Comparison of ENCODE assay signal across 8 mouse cellular contexts in the genomic region with DNA sequence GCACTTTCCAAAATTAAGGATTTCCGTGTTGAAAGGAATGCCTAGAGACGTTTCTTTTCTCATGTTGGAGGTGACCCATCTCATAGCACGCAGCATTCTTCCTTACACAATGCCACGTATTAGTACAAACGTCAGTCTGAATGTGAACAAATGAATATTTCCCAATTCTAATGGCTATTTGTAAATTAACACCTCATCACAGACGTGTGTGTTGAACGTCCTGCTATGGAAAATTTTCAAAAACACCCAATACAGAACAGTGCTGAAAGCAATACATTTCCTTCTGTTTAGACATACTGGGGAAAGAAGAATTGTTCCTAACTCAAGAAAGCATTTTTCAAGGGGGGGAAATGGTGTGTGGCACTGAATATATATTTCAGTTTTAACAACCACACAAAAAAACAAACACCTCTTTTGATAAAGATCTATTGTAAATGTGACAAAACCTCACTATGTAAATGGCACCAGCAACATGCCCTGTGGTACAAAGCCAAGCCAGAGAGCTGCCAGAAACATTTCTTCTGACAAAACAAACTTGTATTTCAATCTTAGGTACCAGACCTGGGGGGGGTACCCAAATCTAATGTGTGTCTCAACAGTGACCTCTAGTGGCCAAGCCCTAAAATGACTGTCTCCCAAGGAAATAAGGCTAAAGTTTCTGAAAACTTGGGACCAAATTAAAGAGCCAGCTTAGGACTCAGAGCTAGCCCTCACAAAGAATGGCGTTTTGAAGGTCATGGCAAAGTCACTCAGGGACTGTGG. TPM values are rescaled to one million over a fixed set of nuclear protein-coding genes. Genes with fewer than 3 reads are reported as not detected.
A peak's percentile ranks its signal among the peaks of the same experiment; 100 is the strongest.
DNase-seq lines count a peak whose midpoint lies in the region; ATAC-seq and TF ChIP-seq lines count a peak whose summit lies in the region.

No protein-coding gene starts in this region.

- no peak overlapping the region for H3K4me3 ChIP-seq in spleen, adult 2 months (ENCODE audit: extremely low read depth, insufficient read depth, insufficient read length)
- H3K4me3 ChIP-seq in embryonic facial prominence, embryonic 11.5 days (ENCODE audit: low read depth, low read length): no peak overlapping the region
- H3K4me3 ChIP-seq in hindbrain, embryonic 16.5 days (ENCODE audit: low read length): no peak overlapping the region
- H3K4me3 ChIP-seq in midbrain, postnatal 0 days (ENCODE audit: low read depth, low read length): no peak overlapping the region

- WGBS in spleen, adult 2 months: 84% methylated on average over 8 of the region's 8 CpGs
- 74% methylated on average over 8 of the region's 8 CpGs for WGBS in embryonic facial prominence, embryonic 11.5 days
- 69% methylated on average over 8 of the region's 8 CpGs for WGBS in hindbrain, embryonic 16.5 days
- WGBS in midbrain, postnatal 0 days: 71% methylated on average over 8 of the region's 8 CpGs

- H3K36me3 ChIP-seq in spleen, adult 2 months (ENCODE audit: control insufficient read depth, insufficient read depth, low read length): no peaks in the 10 kb centered on the region
- no peaks in the 10 kb centered on the region for H3K36me3 ChIP-seq in embryonic facial prominence, embryonic 11.5 days (replicated peaks; ENCODE audit: control insufficient read depth, insufficient read depth, low read depth, low read length)
- no peaks in the 10 kb centered on the region for H3K36me3 ChIP-seq in hindbrain, embryonic 16.5 days (ENCODE audit: control insufficient read depth, insufficient read depth, low read length)
- no peaks in the 10 kb centered on the region; the same call in 1 of the 2 replicates for H3K36me3 ChIP-seq in midbrain, postnatal 0 days (ENCODE audit: insufficient read depth, low read length)

- no peaks in the 10 kb centered on the region for H3K9me3 ChIP-seq in embryonic facial prominence, embryonic 11.5 days (replicated peaks; ENCODE audit: control insufficient read depth, low read length)
- no peaks in the 10 kb centered on the region for H3K9me3 ChIP-seq in hindbrain, embryonic 16.5 days (ENCODE audit: control insufficient read depth, low read length)
- H3K9me3 ChIP-seq in midbrain, postnatal 0 days (ENCODE audit: low read length): no peaks in the 10 kb centered on the region

- TF ChIP-seq POLR2A in spleen, adult 2 months (IDR thresholded peaks at IDR 0.05; ENCODE audit: low read depth, low read length): no peak

- intact Hi-C loops in left cerebral cortex, postnatal 25 days (cut with DNase I): loop anchor here (2.0 to 10.0 kb wide), 5 partner anchors 225 to 1233 kb away; partner anchors contain the start of gene C1ql3

- H3K27ac ChIP-seq in spleen, adult 2 months (ENCODE audit: insufficient read depth, low read length): no peak overlapping the region
- H3K27ac ChIP-seq in embryonic facial prominence, embryonic 11.5 days (replicated peaks; ENCODE audit: low read depth, low read length): no peak overlapping the region
- H3K27ac ChIP-seq in hindbrain, embryonic 16.5 days (ENCODE audit: low read depth, low read length): no peak overlapping the region
- no peak overlapping the region for H3K27ac ChIP-seq in midbrain, postnatal 0 days (ENCODE audit: low read depth, low read length)

- peak; percentile 33 to 40 for DNase-seq in spleen, adult 2 months (ENCODE audit: low read depth in 1 of 2, low spot score in 2 of 2)
- DNase-seq in spleen, adult 12 weeks (ENCODE audit: low spot score): no peak
- DNase-seq in adrenal gland, adult 8-10 months: peak; percentile 13
- DNase-seq in embryonic facial prominence, embryonic 11.5 days (ENCODE audit: low spot score): peak; percentile 80
- peak; percentile 50 to 64 for DNase-seq in left cerebral cortex, postnatal 25 days (ENCODE audit: low spot score in 2 of 2)
- peak; percentile 85 for DNase-seq in midbrain, postnatal 0 days (ENCODE audit: low spot score)
- peak; percentile 67 for DNase-seq in thymus, postnatal 14 days

- no peaks in the 10 kb centered on the region for H3K27me3 ChIP-seq in spleen, adult 2 months (ENCODE audit: control insufficient read depth, insufficient read depth, low read length)
- H3K27me3 ChIP-seq in embryonic facial prominence, embryonic 11.5 days (ENCODE audit: control insufficient read depth, insufficient read depth, low read length): no peaks in the 10 kb centered on the region
- H3K27me3 ChIP-seq in hindbrain, embryonic 16.5 days (replicated peaks; ENCODE audit: control insufficient read depth, insufficient read depth, low read length): no peaks in the 10 kb centered on the region
- no peaks in the 10 kb centered on the region for H3K27me3 ChIP-seq in midbrain, postnatal 0 days (ENCODE audit: insufficient read depth, low read length)

- H3K4me2 ChIP-seq in embryonic facial prominence, embryonic 11.5 days (ENCODE audit: low read depth, low read length): no peak overlapping the region
- H3K4me2 ChIP-seq in hindbrain, embryonic 16.5 days (ENCODE audit: low read length): no peak overlapping the region
- no peak overlapping the region for H3K4me2 ChIP-seq in midbrain, postnatal 0 days (ENCODE audit: low read depth, low read length, poor library complexity, severe bottlenecking)

- H3K4me1 ChIP-seq in spleen, adult 2 months (ENCODE audit: control insufficient read depth, insufficient read depth, insufficient read length): peaks cover 4% of the 10 kb centered on the region
- no peaks in the 10 kb centered on the region for H3K4me1 ChIP-seq in embryonic facial prominence, embryonic 11.5 days (ENCODE audit: control insufficient read depth, insufficient read depth, low read length)
- no peaks in the 10 kb centered on the region; the same call in 1 of the 2 replicates for H3K4me1 ChIP-seq in hindbrain, embryonic 16.5 days (ENCODE audit: control insufficient read depth, insufficient read depth, low read depth, low read length)
- no peaks in the 10 kb centered on the region for H3K4me1 ChIP-seq in midbrain, postnatal 0 days (ENCODE audit: insufficient read depth, low read length)

- H3K9ac ChIP-seq in embryonic facial prominence, embryonic 11.5 days (replicated peaks; ENCODE audit: low read length): no peak overlapping the region
- no peak overlapping the region for H3K9ac ChIP-seq in hindbrain, embryonic 16.5 days (ENCODE audit: low read depth, low read length)
- no peak overlapping the region for H3K9ac ChIP-seq in midbrain, postnatal 0 days (replicated peaks; ENCODE audit: low read length, poor library complexity, severe bottlenecking)

- TF ChIP-seq CTCF in spleen, adult 2 months (IDR thresholded peaks at IDR 0.05; ENCODE audit: extremely low read depth, insufficient read depth, insufficient read length, insufficient replicate concordance): peak; percentile 29; the same call in 1 of the 2 replicates
- TF ChIP-seq CTCF in midbrain, postnatal 0 days (IDR thresholded peaks at IDR 0.05): peak; percentile 93

- ATAC-seq in embryonic facial prominence, embryonic 11.5 days (replicated peaks; ENCODE audit: insufficient number of reproducible peaks, low FRiP score, low TSS enrichment, low read depth): no peak
- 0 out of 2 replicates have a peak, but pooled peaks have one; percentile 50 for ATAC-seq in hindbrain, embryonic 16.5 days
- 0 out of 2 replicates have a peak, but pooled peaks have one; percentile 45 for ATAC-seq in midbrain, postnatal 0 days (ENCODE audit: low FRiP score)

RNA-seq across cellular contexts. Expression of gene Rsu1, which starts 33.9 kb away (rescaled TPM):
- polyA plus RNA-seq in spleen, adult 2 months (2012; rRNA removed): 49.1 and 60.4 TPM in 2 replicates
- 10 to 100 TPM; 64.5 to 81.6 (median 74.6) TPM for total RNA-seq in adrenal gland, adult 8-10 months (2022)
- 105 and 107 TPM in 2 replicates for polyA plus RNA-seq in embryonic facial prominence, embryonic 11.5 days (2014; fragmentation: Nextera tagmentation; extraction: Ambion mirVana)
- polyA plus RNA-seq in hindbrain, embryonic 16.5 days (2015; fragmentation: Nextera tagmentation; extraction: Ambion mirVana): 85.5 and 97.5 TPM in 2 replicates
- total RNA-seq in left cerebral cortex, postnatal 25 days (2021): 10 to 100 TPM; 31.8 to 42.1 TPM
- 57.9 and 114 TPM in 2 replicates for total RNA-seq in midbrain, postnatal 0 days (2014; rRNA removed)
- polyA plus RNA-seq in midbrain, postnatal 0 days (2015; fragmentation: Nextera tagmentation; extraction: Ambion mirVana): 80.9 and 85.8 TPM in 2 replicates
